Mouse (Mus musculus) testis, adult 2 months (tissue): ENCODE data around the gene Gm20388.

Experiments
- CTCF ChIP-seq: fragments of 200-500 bp; IDR thresholded peaks from 2 replicates; pipeline ENCODE4 v1.5.1; 2012; ENCODE audit warnings: low read depth, mild to moderate bottlenecking, inconsistent platforms, low read length, moderate library complexity; ENCODE audit not compliant: control insufficient read depth, insufficient read depth, insufficient replicate concordance
- POLR2A ChIP-seq: fragments of 200-500 bp; IDR thresholded peaks from 2 replicates; pipeline ENCODE4 v1.6.1; 2012; ENCODE audit warnings: low read depth, mild to moderate bottlenecking, inconsistent platforms, low read length, moderate library complexity; ENCODE audit not compliant: control insufficient read depth

GRCm38 (mm10) chr8:121732334-121732665 is 1821.7 kb downstream of the Gm20388 start:
- no peak for TF ChIP-seq POLR2A
- TF ChIP-seq CTCF = no peak
